Mouse (Mus musculus) granulocyte monocyte progenitor cell, adult 5-6 weeks (primary cell): ENCODE results near the gene Pitx2. TPM values are rescaled to one million over a fixed set of nuclear protein-coding genes. Genes with fewer than 3 reads are reported as not detected.
A peak's percentile ranks its signal among the peaks of the same experiment; 100 is the strongest.

Source experiments
- ATAC-seq: replicated peaks from 2 replicates; pipeline ENCODE4 v1.8.0; 2016; ENCODE audit warnings: mild to moderate bottlenecking, moderate TSS enrichment, inconsistent platforms; ENCODE audit not compliant: poor library complexity, severe bottlenecking
- total RNA-seq, 2 experiments: library from RNA; stranded (forward) in 1 of 2; stranded (reverse) in 1 of 2; fragments of 200-712, 200-1000 nt in 1 of 2; fragments of >200 nt in 1 of 2; fragmentation: Nextera tagmentation in 1 of 2; gene quantifications; 2 replicates each; pipeline ENCODE4 v1.2.3; 2014 to 2017

Gene Pitx2
- total RNA-seq (2014; fragmentation: Nextera tagmentation) (not detected in 2 replicates), total RNA-seq (2017) (not detected in 2 replicates)

DNA sequence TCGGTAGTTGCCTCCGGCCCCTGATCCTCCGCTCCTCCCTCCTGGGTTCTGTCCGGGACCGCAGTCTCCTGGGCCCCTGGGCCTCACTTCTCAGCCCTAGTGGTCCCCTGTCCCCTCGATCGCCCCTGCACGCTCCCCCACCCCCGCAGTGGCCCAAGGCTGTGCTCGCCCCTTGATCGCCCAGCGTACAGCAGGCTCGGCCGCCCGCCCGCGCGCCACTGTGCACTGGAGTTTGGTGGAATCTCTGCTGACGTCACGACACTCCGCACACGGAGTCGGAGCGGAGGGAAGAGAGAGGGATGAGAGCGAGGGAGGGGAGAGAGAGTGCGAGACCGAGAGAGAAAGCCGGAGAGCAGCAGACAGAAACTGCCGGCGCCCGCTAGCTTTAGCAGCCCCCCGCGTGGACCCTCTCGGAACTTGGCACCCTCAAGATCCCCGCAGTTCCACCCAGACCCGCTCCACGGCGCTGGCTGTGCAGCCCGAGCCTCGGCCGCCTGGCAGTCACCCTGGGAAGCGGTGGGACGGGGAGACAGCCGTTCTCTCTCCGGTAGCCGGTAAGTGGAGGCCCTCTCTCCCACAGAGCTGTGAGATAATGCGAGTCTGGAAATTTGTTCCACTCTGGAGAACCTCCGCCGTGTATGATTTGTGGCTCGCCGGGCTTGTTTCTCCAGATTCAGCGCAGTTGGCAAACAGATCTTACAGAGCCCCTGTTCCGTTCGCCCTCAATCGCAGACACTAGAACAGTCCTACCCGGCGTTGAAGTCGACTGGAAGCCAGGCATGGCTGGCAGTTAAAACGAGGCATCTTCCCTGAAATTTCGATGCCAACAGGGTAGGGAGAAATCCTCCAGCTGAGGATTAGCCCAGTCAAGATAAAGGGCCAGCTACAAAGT lies at the start of gene Pitx2:
TSS of gene Pitx2 (plus strand) at position 270 of the 892 bp plus-strand sequence.
- peak; percentile 15 for ATAC-seq

DNA sequence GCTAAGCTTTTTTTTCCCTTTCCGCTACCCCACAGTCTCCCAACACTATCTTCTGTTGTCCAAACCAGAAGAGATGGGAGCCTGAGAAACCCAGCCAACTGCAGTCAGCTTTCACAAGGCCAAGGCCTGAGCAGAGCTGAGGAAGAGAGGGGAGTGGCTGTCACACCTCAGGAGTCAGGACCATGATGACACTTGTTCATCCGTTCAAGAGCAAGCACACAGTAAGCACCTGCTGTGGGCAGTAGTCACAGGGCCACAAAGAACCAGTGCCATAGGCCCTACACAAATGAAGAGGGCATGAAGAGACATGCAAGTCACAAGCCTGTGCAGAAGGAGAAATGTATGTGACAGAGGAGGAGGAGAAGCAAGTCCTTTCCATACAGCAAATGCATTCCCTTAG lies 49.7 kb upstream of the Pitx2 start:
- ATAC-seq, result no peak

DNA sequence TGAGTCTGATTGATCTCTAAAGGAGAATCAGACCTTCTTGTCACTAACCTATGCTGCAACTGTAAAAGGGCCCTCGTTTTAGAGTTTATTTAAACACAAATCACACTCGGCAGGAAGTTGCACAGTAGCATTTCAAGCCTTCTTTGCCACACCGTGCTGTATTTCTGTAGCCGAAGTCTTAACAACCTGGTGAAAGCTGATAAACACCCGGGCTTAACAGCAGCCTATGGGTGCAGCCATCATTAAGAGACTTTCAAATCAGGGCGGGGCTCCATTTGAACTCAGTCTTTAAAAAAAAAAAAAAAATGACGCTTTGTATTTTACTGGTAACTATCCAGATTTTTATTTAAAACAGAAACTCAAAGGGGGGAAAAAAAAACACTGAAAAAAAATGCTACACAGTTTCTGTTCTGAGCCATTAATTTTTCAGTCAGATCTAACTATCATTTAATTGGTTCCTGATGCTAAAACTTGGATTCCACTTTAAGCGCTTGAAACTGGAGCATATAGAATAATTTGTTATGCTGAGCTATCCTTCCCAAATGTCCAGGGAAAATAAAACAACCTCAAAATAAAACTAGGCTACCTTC lies 48.5 kb upstream of the Pitx2 start:
- no peak for ATAC-seq

DNA sequence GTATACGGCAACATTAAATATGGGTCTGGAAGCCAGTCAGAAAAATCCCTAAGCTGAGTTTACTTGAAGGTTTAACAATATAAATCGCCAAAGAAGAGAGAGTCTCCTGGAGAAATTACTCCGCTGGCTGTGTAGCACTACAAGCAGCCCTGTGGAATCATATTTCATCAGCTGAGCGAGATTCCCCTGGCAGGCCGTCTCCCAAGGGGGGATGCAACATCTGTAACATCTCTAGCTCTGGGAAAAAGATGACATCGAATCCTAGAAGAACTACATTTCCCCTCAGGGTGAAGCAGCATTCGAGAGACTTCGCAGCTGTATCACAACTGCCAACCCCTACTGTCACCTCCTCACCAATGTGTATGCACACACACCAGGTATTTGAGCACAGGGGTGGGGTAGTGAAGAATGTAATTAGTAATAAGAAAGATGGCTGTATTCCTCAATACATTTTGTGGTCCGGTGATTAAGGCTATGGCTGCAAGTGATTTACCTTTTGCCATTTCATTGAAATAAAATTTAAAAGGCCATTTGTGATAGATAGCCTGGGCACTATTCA lies 40.8 kb upstream of the Pitx2 start:
- ATAC-seq, result no peak

DNA sequence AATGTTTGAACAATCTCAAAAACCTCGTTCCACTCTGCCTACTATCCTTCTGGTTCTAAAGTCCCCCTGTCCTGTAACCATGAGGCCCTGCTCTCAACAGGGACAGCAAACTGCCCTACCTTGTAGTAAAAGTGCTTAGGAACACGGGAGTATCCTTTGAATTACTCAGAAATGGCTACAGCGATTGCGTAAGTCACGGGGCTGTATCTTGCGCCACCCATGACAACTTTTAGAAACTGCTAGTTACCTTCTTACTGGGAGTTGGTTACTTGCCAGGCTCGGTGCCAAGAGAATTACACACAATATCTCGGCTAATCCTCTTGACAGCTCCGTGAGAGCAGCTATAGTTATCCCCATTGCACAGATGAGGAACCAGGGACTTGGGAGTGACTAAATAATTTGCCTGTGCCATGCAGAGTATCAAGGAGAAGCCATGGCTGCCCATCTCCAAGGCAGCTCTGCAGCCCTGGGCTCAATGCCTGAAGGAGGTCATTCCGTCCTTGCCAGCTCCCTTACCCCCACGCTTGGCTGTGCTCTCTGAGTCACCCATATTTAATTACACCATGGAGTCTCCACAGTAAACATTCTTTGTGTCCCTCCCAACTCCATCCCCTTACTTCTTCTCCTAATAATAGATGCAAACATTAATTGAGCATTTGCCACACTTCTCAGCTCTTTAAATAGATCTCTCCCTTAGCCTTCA lies 38.2 kb upstream of the Pitx2 start:
- peak; percentile 14; the same call in 1 of the 2 replicates for ATAC-seq

DNA sequence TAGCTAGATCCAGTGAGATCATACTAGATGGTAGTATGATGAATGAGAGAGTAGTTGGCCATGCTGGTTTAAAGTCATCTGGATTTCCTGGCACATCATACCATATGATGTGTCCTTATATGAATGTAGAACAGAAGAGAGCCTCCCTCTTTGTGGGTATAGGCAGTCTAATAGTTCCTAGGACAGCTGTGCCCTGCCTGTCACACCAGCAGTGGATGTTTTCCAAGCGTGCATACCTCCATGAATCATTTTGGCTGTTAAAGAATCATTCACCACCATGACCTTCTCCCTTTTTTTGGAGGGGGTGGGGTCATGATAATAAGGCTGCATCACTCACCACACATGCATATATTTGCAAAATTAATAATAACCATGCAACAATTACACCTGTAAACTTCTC lies 35.4 kb upstream of the Pitx2 start:
- no peak for ATAC-seq

DNA sequence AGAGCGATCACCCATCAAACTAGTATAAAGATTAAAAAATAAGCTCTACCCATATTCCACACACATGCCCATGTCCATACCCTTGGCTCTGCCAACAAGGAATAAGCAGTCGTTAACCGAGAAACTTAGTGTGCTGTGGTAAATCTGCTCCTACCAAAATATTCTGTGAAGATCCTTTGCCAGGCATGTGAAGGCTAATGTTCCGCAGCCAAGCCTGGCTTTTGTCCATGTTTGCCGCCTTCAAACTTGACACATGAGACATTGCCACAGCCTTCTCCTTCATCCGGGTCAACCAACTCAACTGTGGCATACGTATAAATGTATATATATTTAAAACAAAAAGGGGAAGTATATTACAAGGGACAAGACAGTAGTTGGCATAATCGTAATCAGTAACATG lies 34.0 kb upstream of the Pitx2 start:
- ATAC-seq, result no peak

DNA sequence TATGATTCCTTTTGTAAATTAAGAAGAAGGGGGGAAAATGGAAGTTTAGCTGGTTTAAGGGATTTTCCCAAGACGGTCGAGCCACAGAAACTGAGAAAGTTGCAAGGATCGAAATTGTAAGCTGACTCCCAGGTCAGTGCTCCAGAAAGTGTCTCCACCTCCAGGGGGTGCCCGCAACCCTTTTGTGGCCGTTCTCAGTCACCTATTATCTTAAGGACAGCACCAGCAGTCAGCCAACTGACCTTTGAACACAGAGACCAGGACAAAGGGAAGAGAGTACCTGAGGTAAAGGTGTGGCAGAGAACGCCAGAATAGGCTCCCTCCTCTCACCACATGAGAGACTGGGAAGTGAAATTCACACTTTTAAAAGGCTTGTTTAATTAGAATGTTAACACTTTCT lies 33.0 kb upstream of the Pitx2 start:
- ATAC-seq, result no peak

DNA sequence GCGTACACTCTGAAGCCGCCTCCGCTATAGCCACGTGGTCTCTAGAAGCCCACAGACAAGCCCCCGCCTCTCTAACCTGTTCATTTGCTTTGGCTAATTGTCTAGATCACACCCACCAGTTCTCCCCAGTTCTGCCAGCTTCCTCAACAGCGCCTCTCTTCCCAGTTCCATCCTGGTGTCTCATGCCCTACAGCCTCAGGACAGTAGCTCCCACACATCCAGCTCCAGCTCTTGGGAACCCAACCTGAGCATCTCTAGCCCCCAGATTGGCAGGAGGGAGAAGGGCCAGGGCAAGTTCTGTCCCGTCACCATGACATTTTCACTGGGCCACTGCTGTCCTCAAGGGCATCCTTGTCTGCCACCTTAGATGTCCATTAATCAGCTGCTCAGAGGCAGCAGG lies 29.3 kb upstream of the Pitx2 start:
- no peak for ATAC-seq

DNA sequence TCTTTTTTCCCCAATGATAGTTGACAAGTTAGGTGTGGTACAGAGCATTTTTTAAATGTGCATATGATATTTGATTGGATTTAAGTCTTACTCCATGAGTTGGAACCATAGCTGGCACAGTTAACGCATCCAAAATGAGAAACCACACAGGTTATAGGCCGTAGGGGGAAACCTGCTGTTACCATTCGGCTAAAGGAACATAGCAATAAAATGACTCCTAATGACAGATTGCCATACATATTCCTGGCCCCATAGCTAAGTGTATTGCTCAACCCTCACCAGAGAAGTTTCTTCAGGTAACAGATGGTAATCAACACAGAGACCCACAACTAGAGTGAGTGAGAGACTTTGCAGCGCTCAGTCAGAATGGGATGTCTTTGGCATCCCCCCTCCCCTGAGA lies 27.9 kb upstream of the Pitx2 start:
- ATAC-seq, result no peak

DNA sequence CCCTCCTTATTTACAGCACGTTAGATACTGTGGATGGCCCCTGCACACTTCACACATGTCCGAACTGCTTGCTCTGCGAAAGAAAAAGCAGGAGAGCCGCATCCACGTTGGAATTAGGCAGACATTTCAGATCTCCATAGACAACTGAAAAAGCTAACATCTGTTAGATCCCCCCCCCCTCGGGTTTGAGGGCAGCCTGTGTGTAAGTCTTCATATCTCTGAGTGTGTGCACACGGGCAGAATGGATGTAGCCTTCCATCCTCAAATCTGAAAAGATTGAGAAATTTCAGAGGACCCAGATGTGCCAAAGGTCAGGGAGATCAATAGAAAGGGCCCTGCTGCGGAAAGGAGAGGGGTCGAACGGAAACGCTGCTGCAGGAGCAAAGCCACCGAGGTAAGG lies 5.2 kb upstream of the Pitx2 start:
- ATAC-seq, result no peak

DNA sequence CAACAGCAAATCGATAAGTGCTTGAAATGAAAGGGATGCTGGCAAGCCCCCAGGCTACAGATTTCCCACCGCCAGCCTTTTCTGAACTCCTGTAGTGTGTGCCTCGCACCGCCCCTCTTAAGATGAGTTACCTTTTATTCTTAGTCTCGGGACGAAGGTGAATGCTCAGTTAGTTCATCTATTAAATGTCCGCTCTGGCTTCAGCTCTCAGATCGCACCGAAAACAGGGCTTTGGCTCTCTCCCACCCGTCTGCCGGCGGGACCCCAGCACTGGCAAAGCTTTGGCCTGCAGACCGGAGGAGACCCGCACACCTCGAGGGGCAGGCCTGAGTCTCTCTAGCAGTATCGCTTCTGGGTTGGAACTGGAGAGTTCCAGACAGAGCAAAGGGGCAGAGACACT lies 4.6 kb upstream of the Pitx2 start:
- no peak for ATAC-seq

DNA sequence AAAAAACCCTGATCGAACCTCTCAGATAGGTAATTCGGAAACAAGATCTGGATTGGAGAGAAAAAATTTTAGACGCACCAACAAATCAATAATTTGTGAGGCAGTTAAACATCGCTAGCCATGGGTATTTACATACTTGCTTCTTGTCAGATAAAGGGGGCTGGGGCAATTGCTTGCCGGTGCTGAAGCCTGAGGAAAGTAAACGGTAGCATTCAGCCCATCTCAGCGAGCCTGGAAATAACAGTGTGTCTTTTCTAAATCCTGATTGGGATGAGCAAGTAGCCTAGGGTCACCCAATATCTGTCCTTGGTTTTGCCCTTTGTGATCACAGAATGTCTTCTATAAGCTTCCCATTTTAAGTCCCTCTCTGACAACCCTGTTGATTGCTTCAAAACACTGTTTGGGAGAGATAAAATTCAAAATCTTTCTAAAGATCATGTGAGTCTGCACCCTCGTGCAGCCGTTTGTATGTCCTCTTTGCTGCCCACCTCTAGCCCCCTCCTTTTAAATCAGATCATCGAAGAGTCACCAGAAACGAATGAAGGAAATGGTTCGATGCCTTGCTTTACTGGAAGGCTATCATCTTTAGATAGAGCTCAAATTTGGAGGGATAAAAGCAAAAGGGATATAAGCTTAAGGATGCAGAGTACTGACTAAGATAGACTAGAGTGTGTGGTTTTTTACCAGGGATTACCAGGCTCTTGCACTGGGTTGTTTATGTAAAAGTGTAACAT lies 3.7 kb upstream of the Pitx2 start:
- no peak for ATAC-seq

DNA sequence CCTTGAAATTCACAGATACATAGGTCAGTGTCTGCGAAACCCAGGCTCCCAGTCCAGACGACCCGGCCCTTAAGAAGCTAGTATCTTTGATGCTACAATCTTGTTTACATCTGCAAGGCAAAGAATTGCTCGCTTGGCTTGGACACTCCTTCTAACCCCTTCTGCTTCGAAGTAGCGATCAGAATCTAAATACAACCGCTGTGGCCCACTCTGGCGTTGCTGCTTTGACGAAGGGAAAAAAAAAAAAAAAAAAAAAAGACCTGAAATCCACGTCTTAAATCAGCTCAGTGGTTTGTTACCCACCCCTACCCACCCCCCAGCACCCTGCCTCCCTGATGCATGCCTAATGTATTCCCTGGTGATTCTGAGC lies 3.1 kb upstream of the Pitx2 start:
- no peak for ATAC-seq

DNA sequence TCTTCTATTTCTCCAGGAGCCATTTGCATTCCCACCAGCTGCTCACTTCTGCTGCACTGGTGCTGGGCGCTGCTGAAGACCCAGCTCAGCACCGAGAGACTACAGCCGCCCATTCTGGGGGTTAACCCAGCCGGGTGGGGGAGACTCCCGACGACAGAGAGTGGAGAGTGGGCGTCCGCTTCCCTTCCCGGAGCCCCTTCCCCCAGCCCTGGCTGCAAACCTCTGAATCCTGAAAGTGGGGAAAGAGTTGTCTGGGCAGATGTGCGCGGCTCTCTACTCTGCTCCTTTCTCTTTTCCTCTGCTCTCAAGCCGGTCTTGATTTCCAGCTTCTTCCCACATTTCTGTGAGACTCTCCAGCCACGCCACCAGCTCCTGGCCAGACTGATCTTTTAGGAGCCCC lies 2.6 kb upstream of the Pitx2 start:
- ATAC-seq, result no peak

DNA sequence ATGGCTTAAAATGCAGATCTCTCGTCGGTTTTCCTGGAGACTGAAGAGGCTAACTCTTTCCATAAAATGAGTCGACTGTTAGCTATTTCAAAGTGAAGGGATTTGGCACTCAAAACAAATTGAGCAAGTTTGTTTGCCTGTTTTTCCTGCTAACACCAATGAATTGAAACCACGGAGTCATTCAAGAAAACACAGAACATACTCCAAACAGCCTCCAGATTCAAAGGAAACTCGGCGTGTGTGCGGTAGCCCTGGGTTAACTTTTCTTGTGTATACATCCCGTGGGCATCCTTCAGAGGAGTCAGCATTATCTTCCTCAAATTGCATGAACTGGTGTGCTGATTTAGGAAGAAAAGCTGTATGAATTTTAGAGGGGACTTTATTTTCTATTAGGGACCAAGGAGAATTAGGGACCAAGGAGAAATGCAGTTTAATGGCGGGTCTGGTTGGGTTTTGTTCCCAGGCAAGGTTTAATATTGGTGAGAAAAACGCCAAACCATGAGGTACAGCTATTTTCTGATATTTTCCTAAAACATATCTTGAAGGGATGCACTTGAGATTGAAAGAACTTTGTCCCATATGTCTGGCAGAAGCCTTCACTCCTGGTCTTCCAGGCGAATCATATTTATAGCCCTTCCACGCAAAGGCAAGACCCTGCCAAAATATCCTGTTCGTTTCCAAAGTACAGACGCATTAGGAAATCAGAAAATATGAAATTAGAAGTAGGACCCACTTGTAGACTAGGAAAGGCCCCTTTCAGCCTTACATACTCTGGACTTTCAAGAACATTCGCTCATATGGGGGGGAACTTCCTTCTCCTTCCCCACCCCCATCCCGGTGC lies 1.7 kb upstream of the Pitx2 start:
- ATAC-seq, result no peak

DNA sequence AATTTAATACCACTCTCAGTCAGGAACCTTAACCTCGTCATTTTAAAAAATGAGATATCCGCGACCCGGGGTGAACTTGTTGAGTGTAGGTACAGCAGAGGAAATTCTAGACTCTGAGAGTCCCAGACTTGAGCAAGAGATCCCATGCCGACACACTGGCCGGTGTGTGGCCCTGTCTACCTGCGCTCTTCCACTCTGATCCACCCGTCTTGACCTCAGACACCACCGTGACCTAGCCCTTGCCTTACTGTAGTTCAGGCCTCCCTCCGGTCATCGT lies 1.1 kb upstream of the Pitx2 start:
- no peak for ATAC-seq

DNA sequence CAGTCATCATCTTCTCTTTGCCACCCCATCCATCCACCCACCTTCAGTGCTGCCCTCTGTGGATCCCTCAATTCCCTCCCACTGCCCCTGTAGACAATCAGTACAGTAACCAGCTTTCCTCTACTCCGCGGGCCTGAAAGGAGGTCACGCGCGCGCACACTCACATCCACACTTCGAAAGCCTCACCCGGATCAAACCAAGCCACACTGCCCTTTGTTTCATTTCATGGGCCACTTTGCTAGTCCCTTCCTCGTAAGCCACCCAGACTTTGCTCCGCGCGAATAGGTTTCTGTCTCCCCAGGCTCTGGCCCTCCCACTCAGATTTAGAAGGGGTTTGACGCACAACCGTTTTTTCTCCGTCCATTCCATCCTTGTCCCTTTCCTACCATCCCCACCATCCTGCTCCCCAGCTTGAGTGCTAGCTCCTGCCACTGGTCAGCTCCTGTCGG lies 494 bp upstream of the Pitx2 start:
- no peak for ATAC-seq

DNA sequence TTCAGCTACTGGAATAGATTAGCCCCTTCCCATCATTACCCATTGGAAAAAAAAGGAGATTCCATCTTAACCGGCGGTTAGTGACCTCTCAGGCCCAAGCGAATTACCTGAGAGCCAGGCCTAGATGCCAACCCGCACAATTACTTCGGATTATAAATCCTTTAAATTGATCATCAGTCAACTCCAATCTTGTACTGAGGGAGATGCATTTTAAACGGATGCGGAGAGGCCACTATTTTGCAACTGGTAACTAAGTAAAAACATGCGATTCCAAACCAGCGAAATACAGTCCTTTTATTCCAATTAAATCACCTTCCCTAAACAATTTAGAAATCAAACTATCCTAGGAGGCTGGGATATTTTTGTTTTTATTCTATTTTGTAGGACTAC lies 818 bp downstream of the Pitx2 start:
- ATAC-seq, result no peak

DNA sequence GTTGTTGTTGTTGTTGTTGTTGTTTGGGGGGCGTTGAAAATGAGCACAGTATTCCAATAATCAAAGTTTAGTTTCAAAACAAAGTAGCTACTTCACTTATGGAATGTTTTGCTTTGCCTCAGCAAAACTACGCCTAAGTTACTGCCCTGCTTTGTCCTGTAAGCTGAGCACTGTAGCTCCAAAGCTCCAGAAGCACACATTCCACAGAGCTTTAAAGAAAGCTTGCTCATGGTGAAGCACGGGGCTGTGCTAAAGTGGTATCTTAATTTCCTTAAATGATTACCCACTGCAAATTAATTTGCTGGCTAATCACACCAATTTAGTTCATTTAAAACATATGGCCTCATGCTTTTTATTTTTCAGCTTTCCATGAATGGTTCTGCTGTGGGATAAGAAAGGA lies 1.5 kb downstream of the Pitx2 start:
- no peak for ATAC-seq
